Mouse (Mus musculus) naive thymus-derived CD4-positive, alpha-beta T cell, adult 2 months (primary cell): ENCODE data around the gene Snx17.
A peak's percentile ranks its signal among the peaks of the same experiment; 100 is the strongest.

Experiments
- DNase-seq: peaks from one replicate; pipeline ENCODE4 v3.0.0-alpha.2; 2011; ENCODE audit warnings: low read depth

Gene Snx17

GRCm38 (mm10) chr5:31240637-31241521 lies 47.9 kb downstream of the Snx17 start, which contains the start of the genes Nrbp1 and Gm9970:
Gene Nrbp1 (plus strand): TSS chr5:31240864.
Gene Gm9970 (minus strand): TSS chr5:31241232.
- peak; percentile 97 for DNase-seq

- DNase-seq: no peak
Observed at GRCm38 (mm10) chr5:31241522-31242034, 48.6 kb downstream of the Snx17 start.

GRCm38 (mm10) chr5:31242191-31242590 lies 49.2 kb downstream of the Snx17 start:
- no peak for DNase-seq
